Mouse (Mus musculus): ENCODE measurements around the gene Mns1. TPM values are rescaled to one million over a fixed set of nuclear protein-coding genes. Genes with fewer than 3 reads are reported as not detected.

Gene Mns1
- polyA plus RNA-seq, 1 experiment: 7.4 TPM

DNA sequence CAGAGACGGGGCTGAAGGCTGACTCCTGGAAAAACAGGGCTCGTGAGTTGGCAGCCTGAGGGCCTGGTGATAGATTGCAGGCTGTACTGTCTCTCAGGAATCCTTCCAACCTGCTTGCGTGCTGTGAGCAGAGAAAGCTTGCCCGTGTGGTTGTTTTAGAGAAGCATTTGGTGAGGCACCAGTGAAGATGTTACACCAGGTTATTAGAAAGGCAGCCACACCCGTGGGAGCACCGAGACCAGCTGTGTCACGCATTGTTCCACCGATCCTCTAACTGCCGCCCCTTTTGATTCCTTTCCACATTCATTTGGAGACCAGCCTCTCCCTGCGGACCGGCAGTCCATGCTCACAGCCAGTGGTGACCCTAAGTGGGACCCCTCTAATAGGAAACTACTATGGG, 15.5 kb upstream of the Mns1 start:
- TF ChIP-seq POLR2A (IDR thresholded peaks at IDR 0.05; ENCODE audit: control insufficient read depth, extremely low read depth, insufficient read depth, low read length, poor library complexity) (no peak), CTCF (IDR thresholded peaks at IDR 0.05; ENCODE audit: borderline replicate concordance, control insufficient read depth, extremely low read depth, insufficient read depth, low read length, poor library complexity) (no peak)
- H3K36me3 ChIP-seq (ENCODE audit: control insufficient read depth, insufficient read depth, low read length): no peaks in the 10 kb centered on the region
- H3K4me1 ChIP-seq (replicated peaks; ENCODE audit: control insufficient read depth, insufficient read depth, low read length): peaks cover 6% of the 10 kb centered on the region
- 93% methylated on average over 11 of the region's 11 CpGs for WGBS
- no peaks in the 10 kb centered on the region for H3K27me3 ChIP-seq (ENCODE audit: control insufficient read depth, insufficient read depth, low read length)
- no peak for DNase-seq
- no peak overlapping the region for H3K27ac ChIP-seq (ENCODE audit: control insufficient read depth, insufficient read depth, low read length)
- no peak overlapping the region for H3K4me3 ChIP-seq (ENCODE audit: control insufficient read depth, insufficient read depth, low read length)

DNA sequence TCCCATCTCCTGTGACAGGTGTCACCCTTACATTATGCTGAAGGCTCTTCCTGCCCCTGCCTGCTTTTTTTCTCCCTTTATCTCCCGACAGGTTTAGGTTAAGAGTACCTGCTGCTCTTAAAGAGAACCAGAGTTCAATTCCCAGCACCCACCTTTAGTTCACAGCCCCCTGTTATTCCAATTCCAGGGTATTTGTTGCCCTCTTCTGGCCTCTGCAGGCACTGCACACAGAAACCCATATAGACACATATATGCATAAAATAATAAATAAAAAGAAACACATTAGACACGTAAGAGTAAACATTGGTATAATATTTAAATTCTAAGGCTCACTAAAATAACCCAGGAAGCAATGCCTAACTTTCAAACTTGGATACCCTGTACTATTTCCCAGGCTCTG, 15.1 kb upstream of the Mns1 start:
- 97% methylated on average over 2 of the region's 2 CpGs for WGBS
- DNase-seq: no peak
- no peaks in the 10 kb centered on the region for H3K36me3 ChIP-seq (ENCODE audit: control insufficient read depth, insufficient read depth, low read length)
- TF ChIP-seq POLR2A (IDR thresholded peaks at IDR 0.05; ENCODE audit: control insufficient read depth, extremely low read depth, insufficient read depth, low read length, poor library complexity) (no peak), CTCF (IDR thresholded peaks at IDR 0.05; ENCODE audit: borderline replicate concordance, control insufficient read depth, extremely low read depth, insufficient read depth, low read length, poor library complexity) (no peak)
- H3K27ac ChIP-seq (ENCODE audit: control insufficient read depth, insufficient read depth, low read length): no peak overlapping the region
- no peaks in the 10 kb centered on the region for H3K27me3 ChIP-seq (ENCODE audit: control insufficient read depth, insufficient read depth, low read length)
- no peak overlapping the region for H3K4me3 ChIP-seq (ENCODE audit: control insufficient read depth, insufficient read depth, low read length)
- H3K4me1 ChIP-seq (replicated peaks; ENCODE audit: control insufficient read depth, insufficient read depth, low read length): peaks cover 6% of the 10 kb centered on the region

DNA sequence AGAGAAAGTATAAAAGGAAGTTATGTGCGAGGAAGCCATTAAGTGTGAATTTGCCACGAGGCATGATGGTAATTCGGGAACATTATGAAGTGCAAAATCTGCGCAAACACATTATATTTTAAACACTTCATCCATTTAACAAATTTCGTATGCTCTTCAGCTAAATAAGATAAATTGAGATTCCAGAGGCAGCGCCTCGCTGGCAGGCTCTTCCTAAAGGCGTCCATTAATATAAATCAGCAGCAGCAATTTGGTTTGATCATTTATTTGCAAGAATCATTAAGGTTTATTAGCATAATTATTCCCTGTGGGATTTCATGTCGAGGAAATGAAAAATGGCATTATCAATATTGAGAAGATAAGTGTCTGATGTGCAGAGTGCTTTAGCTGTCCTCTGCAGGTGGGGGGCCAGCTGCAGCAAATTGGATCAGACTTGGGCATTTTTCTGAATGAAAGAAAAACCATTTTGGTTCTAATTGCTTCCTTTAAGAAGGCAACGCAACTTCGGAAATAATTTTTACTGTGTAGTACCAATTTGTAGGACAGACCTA, 12.4 kb upstream of the Mns1 start:
- TF ChIP-seq CTCF (IDR thresholded peaks at IDR 0.05; ENCODE audit: borderline replicate concordance, control insufficient read depth, extremely low read depth, insufficient read depth, low read length, poor library complexity): no peak
- TF ChIP-seq POLR2A (IDR thresholded peaks at IDR 0.05; ENCODE audit: control insufficient read depth, extremely low read depth, insufficient read depth, low read length, poor library complexity): no peak
- Histone ChIP-seq H3K27me3 (ENCODE audit: control insufficient read depth, insufficient read depth, low read length) (no peaks in the 10 kb centered on the region), H3K27ac (ENCODE audit: control insufficient read depth, insufficient read depth, low read length) (no peak overlapping the region), H3K36me3 (ENCODE audit: control insufficient read depth, insufficient read depth, low read length) (no peaks in the 10 kb centered on the region), H3K4me3 (ENCODE audit: control insufficient read depth, insufficient read depth, low read length) (no peak overlapping the region), H3K4me1 (replicated peaks; ENCODE audit: control insufficient read depth, insufficient read depth, low read length) (peaks cover 6% of the 10 kb centered on the region)
- no peak for DNase-seq
- 89% methylated on average over 11 of the region's 11 CpGs for WGBS

DNA sequence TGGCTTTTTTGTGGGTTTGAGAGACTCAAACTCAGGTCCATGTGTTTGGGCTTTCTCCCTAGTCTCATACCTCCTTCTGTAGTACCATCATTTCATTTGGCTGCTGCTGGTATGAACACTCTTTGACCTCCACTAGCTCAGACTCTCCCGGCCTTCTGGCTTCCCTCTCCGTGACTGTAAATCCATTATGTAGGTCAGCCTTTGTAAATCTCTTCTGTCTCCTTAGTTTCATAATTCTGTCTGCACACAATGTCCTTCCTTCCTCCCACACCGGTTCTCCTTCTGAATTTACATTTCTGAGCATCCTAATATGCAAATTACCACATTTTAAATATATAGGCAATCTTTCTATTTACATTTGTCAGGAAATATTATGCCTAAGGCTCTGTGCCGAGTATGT, 9.9 kb upstream of the Mns1 start:
- Histone ChIP-seq H3K36me3 (ENCODE audit: control insufficient read depth, insufficient read depth, low read length) (no peaks in the 10 kb centered on the region), H3K27me3 (ENCODE audit: control insufficient read depth, insufficient read depth, low read length) (no peaks in the 10 kb centered on the region), H3K4me1 (replicated peaks; ENCODE audit: control insufficient read depth, insufficient read depth, low read length) (no peaks in the 10 kb centered on the region), H3K4me3 (ENCODE audit: control insufficient read depth, insufficient read depth, low read length) (no peak overlapping the region), H3K27ac (ENCODE audit: control insufficient read depth, insufficient read depth, low read length) (no peak overlapping the region)
- DNase-seq: no peak
- TF ChIP-seq CTCF (IDR thresholded peaks at IDR 0.05; ENCODE audit: borderline replicate concordance, control insufficient read depth, extremely low read depth, insufficient read depth, low read length, poor library complexity) (no peak), POLR2A (IDR thresholded peaks at IDR 0.05; ENCODE audit: control insufficient read depth, extremely low read depth, insufficient read depth, low read length, poor library complexity) (no peak)
- 86% methylated on average over 4 of the region's 4 CpGs for WGBS

DNA sequence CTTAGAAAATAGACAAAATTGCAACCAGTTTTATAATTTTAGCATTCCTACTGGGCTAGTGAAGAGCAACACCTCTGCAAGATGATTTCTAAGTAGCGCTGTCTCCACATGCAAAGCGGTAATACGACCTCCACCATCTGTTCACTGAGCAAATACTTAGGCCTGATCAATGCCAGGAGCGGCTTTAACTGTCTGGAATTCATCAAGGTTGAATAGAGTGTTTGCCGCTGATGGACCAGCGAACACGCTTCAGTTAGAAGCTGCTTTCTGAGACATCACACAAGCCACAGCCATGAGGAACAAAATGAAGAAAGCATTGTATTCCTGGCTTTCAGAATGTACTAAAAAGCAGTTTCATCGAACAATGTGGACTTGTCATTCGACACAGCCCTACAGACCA, 2.9 kb upstream of the Mns1 start:
- Histone ChIP-seq H3K27ac (ENCODE audit: control insufficient read depth, insufficient read depth, low read length) (no peak overlapping the region), H3K27me3 (ENCODE audit: control insufficient read depth, insufficient read depth, low read length) (no peaks in the 10 kb centered on the region), H3K36me3 (ENCODE audit: control insufficient read depth, insufficient read depth, low read length) (no peaks in the 10 kb centered on the region), H3K4me3 (ENCODE audit: control insufficient read depth, insufficient read depth, low read length) (peak overlapping the region; percentile 6; the same call in 1 of the 2 replicates), H3K4me1 (replicated peaks; ENCODE audit: control insufficient read depth, insufficient read depth, low read length) (peaks cover 10% of the 10 kb centered on the region)
- WGBS: 85% methylated on average over 9 of the region's 9 CpGs
- DNase-seq: no peak
- TF ChIP-seq POLR2A (IDR thresholded peaks at IDR 0.05; ENCODE audit: control insufficient read depth, extremely low read depth, insufficient read depth, low read length, poor library complexity) (no peak), CTCF (IDR thresholded peaks at IDR 0.05; ENCODE audit: borderline replicate concordance, control insufficient read depth, extremely low read depth, insufficient read depth, low read length, poor library complexity) (no peak)

DNA sequence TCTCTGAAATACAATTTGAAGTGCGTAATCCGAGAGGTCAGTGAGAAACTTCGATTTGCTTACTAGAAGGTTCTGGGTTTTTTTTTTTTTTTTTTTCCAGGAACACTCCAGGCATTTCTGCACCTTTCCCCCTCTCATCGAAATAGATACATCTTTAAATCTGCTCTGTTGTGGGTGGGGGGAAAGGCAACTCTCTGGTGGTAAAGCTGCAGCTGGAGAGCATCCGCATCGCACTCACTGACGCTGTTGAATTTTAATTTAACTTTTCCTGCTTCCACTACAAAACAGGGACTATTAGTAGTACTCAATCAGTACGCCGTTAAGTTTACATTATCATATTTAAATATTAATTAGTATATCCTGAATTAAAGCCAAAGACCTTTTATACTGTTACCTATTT, 938 bp downstream of the Mns1 start:
- H3K27ac ChIP-seq (ENCODE audit: control insufficient read depth, insufficient read depth, low read length): peak overlapping the region; percentile 81
- H3K36me3 ChIP-seq (ENCODE audit: control insufficient read depth, insufficient read depth, low read length): 0 out of 2 replicates have a peak, but pooled peaks cover 3% of the 10 kb centered on the region
- DNase-seq: no peak
- no peaks in the 10 kb centered on the region for H3K27me3 ChIP-seq (ENCODE audit: control insufficient read depth, insufficient read depth, low read length)
- TF ChIP-seq CTCF (IDR thresholded peaks at IDR 0.05; ENCODE audit: borderline replicate concordance, control insufficient read depth, extremely low read depth, insufficient read depth, low read length, poor library complexity) (no peak), POLR2A (IDR thresholded peaks at IDR 0.05; ENCODE audit: control insufficient read depth, extremely low read depth, insufficient read depth, low read length, poor library complexity) (no peak)
- peaks cover 19% of the 10 kb centered on the region for H3K4me1 ChIP-seq (replicated peaks; ENCODE audit: control insufficient read depth, insufficient read depth, low read length)
- whole genome bisulfite sequencing: 2% methylated on average over 9 of the region's 9 CpGs
- H3K4me3 ChIP-seq (ENCODE audit: control insufficient read depth, insufficient read depth, low read length): peak overlapping the region; percentile 51

DNA sequence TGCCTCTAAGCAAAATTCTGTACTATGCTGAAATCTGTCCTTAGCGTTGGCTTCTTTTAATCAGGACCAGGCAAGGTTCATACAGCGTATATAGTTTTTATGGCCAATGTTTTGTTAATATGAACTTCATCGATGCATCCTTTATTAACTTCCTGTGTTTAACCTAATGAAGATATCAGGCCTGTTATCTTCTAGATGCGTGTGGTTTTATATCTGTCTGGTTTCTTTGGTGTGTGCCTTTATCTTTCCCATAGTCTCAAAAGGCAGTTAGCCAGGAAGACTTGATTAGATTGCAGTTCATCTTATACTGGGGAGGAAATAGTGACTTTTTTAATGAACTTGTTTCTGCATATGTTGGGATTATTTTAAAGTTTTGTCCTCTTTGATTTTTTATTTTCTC, 2.5 kb downstream of the Mns1 start:
- DNase-seq: no peak
- WGBS: 61% methylated on average over 4 of the region's 4 CpGs
- Histone ChIP-seq H3K36me3 (ENCODE audit: control insufficient read depth, insufficient read depth, low read length) (peaks cover 11% of the 10 kb centered on the region; the same call in 1 of the 2 replicates), H3K4me1 (replicated peaks; ENCODE audit: control insufficient read depth, insufficient read depth, low read length) (peaks cover 15% of the 10 kb centered on the region), H3K4me3 (ENCODE audit: control insufficient read depth, insufficient read depth, low read length) (no peak overlapping the region), H3K27ac (ENCODE audit: control insufficient read depth, insufficient read depth, low read length) (no peak overlapping the region), H3K27me3 (ENCODE audit: control insufficient read depth, insufficient read depth, low read length) (no peaks in the 10 kb centered on the region)
- TF ChIP-seq POLR2A (IDR thresholded peaks at IDR 0.05; ENCODE audit: control insufficient read depth, extremely low read depth, insufficient read depth, low read length, poor library complexity) (no peak), CTCF (IDR thresholded peaks at IDR 0.05; ENCODE audit: borderline replicate concordance, control insufficient read depth, extremely low read depth, insufficient read depth, low read length, poor library complexity) (no peak)
